Mouse (Mus musculus) adrenal gland, adult (tissue): ENCODE measurements at regions not wholly inside any gene's neighbourhood (a gene's known extent, or its start where the extent isn't known, plus 50 kb on each side); places are given as distances from the start of the nearest gene placed in this dataset.
"Not testable (repeated sequence)": the region's sequence is repeated elsewhere in the genome, so short reads cannot be mapped to it uniquely, and the experiment has no call there.

Experiments used
- DNase-seq, 2 experiments: peaks; one replicate each; pipeline ENCODE4 v3.0.0; 2022 to 2023; ENCODE audit warnings: low spot score in 1 of 2; ENCODE audit not compliant: inconsistent age in 2 of 2

DNA sequence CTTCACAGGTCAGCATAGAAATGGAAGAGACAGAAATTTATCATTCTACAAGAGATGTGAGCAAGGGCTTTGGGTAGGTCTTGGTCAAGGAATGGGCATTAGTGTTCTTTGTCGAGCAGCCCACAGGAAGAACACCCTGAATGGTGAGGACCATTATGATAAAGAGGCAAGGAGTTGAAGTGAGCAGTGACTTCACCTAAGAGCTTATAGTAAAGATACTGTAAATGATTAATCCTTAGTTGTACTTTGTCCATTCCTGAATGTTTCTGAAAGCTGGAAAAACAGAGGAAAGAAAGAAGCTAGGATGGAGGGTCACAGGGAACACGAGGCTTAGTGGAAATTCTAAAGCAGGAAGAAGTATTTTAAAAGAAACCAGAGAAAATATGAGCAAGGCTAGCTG lies 956.9 kb downstream of the Defb40 start:
- no peak for DNase-seq

DNA sequence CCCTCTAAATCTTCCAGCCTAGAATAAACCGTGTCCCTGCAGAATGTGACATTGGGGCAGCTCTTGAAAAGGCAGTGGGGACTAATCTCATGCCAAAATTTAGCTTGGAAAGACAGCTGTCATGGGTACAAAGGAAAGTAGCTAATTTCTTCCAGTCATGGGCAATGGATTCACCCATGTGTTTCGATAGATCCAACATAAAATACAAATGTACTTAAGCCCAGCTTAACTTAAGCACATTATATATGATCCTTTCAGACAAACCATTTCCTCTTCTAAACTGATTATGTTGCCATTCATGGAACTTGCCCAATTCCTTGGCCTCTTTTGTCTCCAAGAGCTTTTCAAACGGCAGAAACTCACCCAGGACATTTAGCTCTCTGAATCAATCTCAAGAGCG lies 970.5 kb downstream of the Defb40 start:
- DNase-seq = no peak

- no peak for DNase-seq
Measured at GRCm38 (mm10) chr8:18005660-18006059, 972.4 kb downstream of the Defb40 start.

GRCm38 (mm10) chr8:18000750-18001149 lies 977.3 kb downstream of the Defb40 start:
- no peak for DNase-seq

- DNase-seq = no peak
Measured at GRCm38 (mm10) chr8:17984779-17985178, 993.3 kb downstream of the Defb40 start.

DNA sequence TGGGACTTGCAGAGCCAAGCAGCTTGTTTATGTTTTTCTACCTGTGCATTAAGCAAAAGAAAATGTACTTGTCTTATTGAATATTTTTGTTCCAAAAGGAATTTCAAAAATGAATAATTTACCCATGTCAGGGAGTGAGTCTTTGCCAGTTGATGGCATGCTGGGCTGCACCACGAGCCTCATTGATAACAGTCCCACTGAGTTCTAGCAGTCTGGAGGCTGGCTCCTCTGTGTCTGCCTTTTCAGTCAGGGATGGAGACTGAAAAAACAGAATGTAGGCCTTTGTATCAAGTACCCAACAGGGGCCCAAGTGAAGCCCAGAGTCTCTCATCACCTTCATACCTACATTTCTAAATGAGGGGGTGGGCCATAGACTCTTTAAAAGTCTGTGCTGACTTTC lies 1029.2 kb downstream of the Defb40 start:
- no peak for DNase-seq

GRCm38 (mm10) chr8:17948053-17948834 lies 1029.8 kb downstream of the Defb40 start:
- no peak for DNase-seq

- no peak for DNase-seq
Measured at GRCm38 (mm10) chr8:17934696-17935095, 1043.4 kb downstream of the Defb40 start.

DNA sequence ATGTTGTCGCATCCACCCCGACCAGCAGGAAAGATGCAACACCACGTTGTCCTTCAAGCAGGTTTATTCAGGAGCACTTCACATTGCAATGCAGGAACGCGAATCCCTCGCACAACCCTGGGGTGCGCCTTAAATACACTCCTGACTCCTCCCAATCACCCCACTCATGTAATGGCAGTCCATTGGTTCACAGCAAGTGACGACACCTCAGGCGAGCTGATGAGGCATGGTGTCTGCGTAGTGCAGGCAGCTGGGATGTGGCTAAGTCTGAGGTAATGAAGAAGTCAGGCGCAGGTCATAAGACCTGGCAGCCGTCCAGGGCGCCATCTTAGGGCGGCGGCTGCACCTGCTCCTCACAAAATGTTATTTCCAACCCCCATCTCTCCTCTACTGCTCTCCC lies 1068.7 kb downstream of the Defb40 start:
- DNase-seq = no peak

GRCm38 (mm10) chr8:17888598-17888997 lies 1089.5 kb downstream of the Defb40 start:
- DNase-seq = not testable (repeated sequence)

GRCm38 (mm10) chr8:17863388-17863787 lies 1114.7 kb downstream of the Defb40 start:
- DNase-seq = no peak
